Mouse (Mus musculus): ENCODE data around the gene Ggact. TPM values are rescaled to one million over a fixed set of nuclear protein-coding genes. Genes with fewer than 3 reads are reported as not detected.
A peak's percentile ranks its signal among the peaks of the same experiment; 100 is the strongest.

Gene Ggact
- total RNA-seq, 1 experiment from 2014 or later = 10.7 TPM

DNA sequence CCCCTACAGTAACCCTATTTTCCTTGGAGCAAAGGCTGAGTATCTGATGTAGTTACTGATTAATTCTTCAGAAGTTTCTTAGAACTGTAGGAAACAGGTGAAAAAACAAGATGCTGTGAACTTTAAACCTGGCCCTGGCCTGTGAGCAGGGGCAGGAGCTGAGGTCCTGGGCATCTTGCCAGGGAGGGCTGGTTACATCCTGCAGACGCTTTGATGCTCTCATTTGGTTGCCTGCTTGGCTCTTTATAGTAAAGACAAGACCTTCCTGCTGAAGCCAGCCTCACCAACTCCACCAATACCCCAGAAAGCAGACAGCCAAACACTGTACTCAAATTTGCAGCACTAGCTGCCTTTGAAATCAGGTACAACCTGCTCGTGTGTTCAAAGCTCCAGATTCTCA is 11.4 kb downstream of the Ggact start:
- peak; percentile 51; the same call in 1 of the 2 replicates for ATAC-seq (ENCODE audit: extremely low read depth, insufficient number of reproducible peaks, low FRiP score, poor library complexity, severe bottlenecking)

DNA sequence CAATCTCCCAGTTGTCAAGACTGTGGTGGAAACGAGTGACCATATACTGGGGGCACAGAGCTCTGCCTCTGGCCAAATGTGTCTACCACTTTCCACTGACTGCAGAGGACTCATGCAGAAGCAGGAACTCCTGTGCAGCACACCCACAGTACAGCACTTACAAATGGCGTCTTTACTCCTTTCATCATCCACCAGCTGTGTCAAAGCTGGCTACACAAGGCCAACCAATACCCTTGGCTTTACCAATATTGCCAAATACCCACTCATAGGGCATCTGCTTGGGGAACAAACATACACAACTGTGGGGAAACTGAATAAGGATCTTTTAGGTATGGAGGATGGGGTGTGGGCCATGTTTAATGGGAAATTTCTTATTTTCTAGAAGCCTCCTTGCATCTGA is 11.8 kb downstream of the Ggact start:
- no peak for ATAC-seq (ENCODE audit: extremely low read depth, insufficient number of reproducible peaks, low FRiP score, poor library complexity, severe bottlenecking)

DNA sequence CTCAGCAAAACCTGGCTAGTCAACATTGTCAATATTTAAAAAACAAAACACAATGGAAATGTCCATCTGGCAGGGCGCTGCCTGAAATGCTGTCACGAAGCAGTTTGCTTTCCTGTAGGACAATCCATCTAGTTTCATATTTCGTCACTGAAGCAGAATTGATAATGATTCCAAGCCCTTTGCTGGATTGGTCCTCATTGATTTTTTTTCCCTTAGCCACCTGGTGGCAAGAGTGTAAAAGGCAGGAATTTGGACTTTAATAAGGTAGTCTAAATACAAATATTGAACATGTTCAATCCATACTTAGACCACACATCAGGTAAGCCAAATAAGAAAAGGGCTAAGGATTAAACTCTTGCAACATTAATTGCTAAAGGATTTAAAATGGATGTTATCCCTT is 12.4 kb downstream of the Ggact start:
- no peak for ATAC-seq (ENCODE audit: extremely low read depth, insufficient number of reproducible peaks, low FRiP score, poor library complexity, severe bottlenecking)

DNA sequence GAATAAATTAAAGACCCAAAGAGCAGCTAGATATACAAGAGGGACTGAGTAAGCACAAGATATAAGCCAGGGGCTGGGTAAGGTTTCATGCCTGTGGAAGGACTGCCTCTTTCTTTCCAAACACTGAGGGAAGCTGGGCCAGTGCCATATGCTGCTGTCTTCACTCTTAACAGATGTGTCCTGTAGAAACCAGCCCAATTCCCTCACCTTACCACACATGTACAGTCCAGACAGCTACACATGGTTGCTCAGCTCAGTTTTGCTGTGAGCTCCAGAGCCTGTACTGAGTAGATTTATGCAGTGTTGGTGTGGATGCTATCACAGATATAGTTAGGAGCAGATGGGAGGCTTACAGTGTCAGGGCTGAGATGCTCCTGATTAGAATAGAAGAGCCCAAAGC is 12.9 kb downstream of the Ggact start:
- ATAC-seq (ENCODE audit: extremely low read depth, insufficient number of reproducible peaks, low FRiP score, poor library complexity, severe bottlenecking) = no peak

DNA sequence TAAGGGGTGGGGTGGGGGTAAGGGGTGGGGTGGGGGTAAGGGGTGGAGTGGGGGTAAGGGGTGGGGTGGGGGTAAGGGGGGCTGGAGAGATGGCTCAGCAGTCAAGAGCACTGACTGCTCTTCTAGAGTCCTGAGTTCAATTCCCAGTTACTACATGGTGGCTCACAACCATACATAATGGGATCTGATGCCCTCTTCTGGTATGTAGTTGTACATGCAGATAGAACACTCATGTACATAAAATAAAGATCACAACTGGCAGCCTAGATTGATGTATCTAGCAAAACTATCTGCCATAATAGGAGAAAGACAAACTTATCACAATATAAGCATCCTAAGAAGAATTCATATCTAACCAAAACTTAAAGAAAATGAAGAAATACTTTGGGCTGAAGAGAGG is 15.0 kb downstream of the Ggact start:
- ATAC-seq (ENCODE audit: extremely low read depth, insufficient number of reproducible peaks, low FRiP score, poor library complexity, severe bottlenecking) = no peak

DNA sequence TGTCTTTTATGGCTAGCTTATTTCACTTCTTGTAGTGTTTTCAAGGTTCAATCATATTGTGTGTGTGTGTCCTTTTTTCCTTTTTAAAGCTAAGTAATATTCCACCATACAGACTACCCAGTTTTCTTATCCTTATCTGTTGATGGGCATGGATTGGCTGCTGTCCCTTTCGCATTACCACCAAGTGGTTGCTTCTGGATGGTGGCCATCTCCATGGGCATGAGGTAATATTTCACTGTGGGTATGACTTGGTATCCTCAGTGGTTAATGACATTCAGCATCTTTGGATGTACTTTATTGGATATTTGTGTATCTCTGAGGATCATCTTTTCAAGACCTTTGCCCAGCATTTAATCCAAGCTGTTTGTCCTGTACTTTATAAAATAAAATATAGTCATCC is 17.5 kb downstream of the Ggact start:
- no peak for ATAC-seq (ENCODE audit: extremely low read depth, insufficient number of reproducible peaks, low FRiP score, poor library complexity, severe bottlenecking)

DNA sequence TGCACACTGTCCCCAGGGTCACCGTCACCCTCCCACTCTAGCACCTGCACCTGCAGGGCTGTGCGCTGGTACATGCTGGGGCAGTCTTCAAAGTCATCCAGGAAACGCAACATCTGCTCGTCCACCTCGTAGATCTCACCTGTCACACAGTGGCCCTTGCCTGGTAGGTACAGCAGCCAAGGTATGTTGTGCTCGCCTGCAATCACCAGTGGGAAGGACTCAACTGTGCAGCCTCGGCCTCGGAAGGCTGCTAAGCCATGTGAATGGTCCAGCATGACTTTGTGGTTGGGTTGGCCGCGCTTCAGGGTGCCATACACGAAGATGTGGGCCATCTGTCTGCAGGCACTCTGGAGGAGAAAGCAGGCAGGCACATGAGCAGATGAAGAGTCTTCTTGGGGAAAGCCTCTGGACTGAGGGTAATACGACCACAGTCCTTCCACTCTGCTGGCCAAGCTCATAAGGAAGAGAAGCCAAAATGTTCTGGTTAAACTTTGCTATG is 22.0 kb downstream of the Ggact start:
- 0 out of 2 replicates have a peak, but pooled peaks have one; percentile 8 for ATAC-seq (ENCODE audit: extremely low read depth, insufficient number of reproducible peaks, low FRiP score, poor library complexity, severe bottlenecking)

DNA sequence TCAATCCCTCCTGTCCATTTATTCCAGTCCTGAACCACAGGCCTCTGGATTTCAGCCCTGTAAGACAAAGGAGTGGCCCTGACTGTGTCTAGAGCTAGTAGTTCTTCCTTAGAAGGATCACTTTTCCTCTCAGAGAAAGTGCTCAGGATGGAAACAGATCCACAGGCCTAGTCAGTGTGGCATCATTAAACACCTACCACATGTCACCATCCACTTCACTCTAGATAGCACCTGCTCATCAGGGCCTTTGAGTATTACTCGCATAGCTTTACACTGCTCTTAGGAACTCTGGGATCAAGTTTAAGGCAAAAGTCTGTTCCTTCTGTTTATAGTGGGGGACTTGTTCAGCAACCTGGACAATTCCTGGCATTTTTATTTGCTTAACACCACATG is 25.1 kb downstream of the Ggact start:
- no peak for ATAC-seq (ENCODE audit: extremely low read depth, insufficient number of reproducible peaks, low FRiP score, poor library complexity, severe bottlenecking)

DNA sequence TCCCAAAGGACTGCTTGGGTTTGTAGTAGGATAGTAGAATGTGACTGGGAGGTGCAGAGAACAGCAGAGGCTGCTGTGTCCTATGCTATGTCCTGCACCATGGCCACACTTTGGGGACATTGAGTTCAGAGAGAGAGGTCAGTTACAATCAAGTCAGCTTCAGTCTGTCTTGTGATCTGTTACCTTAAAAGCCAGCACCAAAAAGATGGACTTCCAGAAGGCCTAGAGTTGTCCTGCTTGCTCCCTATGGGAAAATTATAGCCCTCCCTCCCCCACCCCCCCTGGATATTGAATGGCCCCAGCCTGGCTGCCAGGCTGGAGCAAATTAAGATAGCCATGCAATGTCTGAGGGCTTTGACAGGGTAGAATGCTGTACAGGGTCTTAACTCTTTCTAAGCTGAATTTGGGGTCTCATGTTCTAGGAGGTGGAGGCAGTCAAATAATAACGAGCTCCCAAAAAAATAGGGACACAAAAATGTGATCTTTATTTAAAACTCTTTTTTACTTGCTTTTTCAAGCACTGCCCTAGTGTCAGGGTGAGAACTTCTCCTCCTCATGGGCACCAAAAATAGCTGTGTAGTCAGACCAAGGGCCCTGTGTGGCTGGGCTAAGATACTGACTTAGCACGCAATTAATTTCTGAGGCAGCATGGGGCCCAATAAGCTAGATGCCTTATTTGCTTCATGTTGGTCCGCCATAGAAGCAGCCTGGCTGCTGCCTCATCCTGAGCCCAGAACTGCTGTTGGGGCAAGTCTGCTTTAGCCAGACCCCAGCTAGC is 25.7 kb downstream of the Ggact start:
- no peak for ATAC-seq (ENCODE audit: extremely low read depth, insufficient number of reproducible peaks, low FRiP score, poor library complexity, severe bottlenecking)

DNA sequence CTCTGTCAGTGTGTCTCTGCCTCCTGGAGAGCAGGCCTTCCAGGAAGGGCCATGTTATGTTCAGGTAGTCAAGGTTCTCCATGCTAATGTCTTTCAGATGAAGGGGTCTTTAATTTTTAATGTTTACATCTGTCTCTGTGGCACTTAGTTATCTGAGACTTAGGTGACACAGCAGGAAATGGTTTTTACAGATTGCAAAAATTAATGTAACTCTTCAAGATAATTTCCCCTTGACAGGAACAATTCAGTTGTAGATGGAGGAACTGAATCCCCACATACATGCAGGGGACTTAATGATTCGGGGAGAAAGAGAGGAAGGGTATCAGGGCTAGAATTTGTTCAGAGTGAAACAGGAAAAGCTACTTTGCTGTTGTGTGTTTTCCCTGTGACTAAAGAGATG is 26.3 kb downstream of the Ggact start:
- ATAC-seq (ENCODE audit: extremely low read depth, insufficient number of reproducible peaks, low FRiP score, poor library complexity, severe bottlenecking) = no peak

DNA sequence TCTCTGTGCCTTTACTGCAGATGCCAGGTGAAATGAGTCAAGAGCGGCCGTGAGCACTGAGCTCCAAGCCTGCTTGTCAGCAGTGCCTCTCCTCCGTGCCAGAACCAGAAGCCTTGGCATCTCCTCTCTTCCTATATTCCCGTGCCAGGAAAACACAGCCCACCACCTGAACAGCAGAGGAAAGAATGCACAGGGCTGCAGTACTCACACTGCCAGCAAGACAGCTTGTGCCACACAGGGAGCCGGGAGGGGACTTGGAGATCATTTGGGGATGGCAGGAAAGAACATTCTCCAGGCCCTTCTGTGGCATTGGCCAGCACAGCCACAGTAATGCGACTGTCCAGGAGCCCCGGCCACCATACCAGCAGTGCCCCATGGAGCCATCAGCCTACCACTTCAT is 27.7 kb downstream of the Ggact start:
- no peak for ATAC-seq (ENCODE audit: extremely low read depth, insufficient number of reproducible peaks, low FRiP score, poor library complexity, severe bottlenecking)

DNA sequence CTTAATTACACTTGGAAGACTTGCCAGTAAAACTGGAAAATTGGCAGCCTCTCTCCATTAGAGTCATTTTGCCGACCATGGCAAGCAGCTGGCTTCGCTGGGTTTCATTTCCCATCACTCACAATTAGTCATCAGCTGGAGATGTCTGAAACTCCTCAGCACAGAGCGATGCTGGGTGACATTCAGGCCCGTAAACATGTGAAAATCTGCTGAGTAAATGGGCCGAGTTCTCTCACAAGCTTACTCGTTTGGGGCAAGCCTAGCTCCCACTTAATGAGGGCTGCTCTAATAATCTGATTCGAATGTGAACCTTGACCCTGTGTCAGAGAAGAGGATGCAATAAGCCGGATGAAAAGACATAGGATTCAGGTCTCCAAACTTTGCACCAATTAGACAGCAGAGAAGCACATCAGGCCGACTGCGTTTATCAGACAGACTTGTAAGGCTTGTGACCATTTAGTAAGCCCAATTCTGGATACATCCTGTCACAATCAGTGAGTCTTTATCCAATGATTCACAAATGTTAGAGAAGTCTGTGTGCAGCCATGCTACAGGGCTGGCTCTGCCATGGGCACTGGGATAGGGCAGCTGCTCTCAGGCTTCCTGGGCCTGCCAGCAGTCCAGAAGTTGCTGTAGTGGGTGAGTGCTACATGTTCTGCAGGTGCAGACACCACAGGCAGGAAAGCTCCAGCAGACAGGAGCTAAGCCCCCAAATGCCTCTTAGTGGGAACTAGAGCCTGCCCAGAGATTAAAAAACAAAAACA is 29.6 kb downstream of the Ggact start:
- ATAC-seq (ENCODE audit: extremely low read depth, insufficient number of reproducible peaks, low FRiP score, poor library complexity, severe bottlenecking) = no peak

DNA sequence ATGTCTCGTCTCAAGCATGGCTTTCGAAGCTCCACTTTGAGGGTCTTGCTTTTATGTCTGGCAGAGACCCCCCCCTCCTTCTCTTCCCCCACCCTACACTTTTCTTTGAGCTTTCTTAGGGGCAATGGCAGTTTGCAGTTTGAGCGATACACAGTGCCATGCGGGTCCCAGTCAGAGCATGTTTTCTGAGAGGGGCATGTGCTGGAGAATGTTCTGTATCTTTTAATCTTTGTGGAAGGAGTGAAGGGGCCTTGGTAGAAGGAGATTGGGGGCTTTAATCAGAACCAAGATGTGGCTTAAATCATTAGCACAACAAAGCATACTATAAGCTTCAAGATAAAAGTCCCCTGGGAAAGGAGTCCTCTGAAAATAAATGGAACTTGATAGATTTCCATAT is 30.1 kb downstream of the Ggact start:
- no peak for ATAC-seq (ENCODE audit: extremely low read depth, insufficient number of reproducible peaks, low FRiP score, poor library complexity, severe bottlenecking)

DNA sequence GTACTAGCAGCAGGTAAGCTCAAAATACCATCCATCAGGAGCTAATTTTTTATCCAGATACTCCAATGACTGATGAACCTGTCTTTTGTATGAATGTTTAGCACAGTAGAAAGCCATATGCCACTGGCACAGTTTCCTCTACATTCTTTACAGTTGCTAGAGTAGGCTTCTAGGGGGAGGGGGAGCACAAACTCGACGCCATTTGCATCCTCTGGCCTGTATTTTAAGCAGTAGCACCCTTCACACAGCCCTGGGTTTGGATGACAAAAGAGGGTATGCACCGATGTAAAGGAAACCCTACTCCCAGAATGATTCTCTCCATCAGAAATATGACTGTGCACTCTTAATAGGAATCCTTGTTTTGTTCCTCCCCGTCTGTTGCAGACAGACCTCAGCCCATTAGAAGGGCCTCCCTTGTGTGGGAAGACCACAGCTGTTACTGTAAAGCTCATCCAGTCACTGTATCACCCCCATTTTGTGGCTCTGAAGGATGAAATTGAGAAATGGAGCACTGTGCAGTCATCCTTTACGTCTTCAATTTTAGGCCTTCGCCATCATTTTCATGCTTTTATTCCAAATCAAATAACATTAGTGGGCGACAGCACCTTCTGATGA is 30.7 kb downstream of the Ggact start:
- ATAC-seq (ENCODE audit: extremely low read depth, insufficient number of reproducible peaks, low FRiP score, poor library complexity, severe bottlenecking) = no peak

DNA sequence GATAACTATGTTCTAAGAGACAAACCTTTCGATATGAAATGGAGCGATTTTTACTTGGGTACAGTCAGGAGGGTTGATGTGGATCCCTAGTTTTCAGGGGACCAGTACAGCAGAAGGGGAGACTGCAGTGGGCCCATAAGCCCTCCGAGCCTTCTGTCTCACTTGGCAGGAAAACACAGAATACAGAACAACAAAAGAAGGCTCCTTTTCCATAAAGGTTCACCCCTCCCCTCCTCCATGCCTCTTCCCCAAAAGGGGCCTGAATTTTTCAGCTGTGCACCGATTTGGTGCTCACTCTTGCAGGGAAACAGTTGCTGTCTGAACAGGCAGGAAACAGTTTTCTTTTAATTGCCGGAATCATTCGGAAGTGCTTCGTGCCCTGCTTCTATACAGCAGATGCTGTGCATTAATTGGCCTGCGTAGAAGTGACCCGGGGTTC is 31.3 kb downstream of the Ggact start:
- no peak for ATAC-seq (ENCODE audit: extremely low read depth, insufficient number of reproducible peaks, low FRiP score, poor library complexity, severe bottlenecking)

DNA sequence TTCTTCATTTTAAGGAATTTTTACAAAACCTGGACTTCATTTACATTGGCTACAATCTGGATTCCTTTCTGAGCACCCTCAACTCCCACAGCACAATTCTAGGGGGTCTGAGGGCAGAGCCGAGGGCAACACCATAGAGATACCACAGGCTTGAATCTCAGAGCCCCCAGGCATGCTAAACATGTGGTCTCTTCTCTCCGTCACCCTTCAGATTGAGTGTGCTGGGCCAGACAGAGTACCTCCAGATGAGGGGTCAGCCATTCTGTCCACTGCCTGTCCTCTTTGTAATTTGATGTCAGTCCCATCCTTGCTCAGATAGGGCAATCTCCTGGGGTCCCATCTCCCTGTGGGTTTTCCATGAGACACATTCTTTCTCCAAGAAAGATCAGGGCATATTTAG is 31.9 kb downstream of the Ggact start:
- no peak for ATAC-seq (ENCODE audit: extremely low read depth, insufficient number of reproducible peaks, low FRiP score, poor library complexity, severe bottlenecking)

DNA sequence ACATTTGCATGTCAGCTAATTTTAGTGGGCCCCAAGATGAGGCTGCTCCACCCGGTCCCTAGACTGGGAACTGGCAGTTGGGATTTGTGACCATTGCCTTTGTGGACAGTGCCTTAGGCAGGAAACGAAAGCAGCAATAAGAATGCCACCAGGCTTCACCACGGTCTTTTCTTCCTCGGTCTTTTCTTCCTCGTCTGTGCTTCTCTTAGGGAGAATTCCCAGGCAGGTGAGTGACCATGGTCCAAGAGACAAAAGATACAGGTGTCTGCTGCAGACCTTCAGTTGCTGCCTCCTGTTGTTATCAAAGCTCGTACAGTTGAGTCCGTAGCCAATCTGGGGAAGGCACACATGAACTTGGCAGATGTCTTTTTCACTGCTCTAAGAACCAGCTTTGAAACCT is 33.3 kb downstream of the Ggact start:
- no peak for ATAC-seq (ENCODE audit: extremely low read depth, insufficient number of reproducible peaks, low FRiP score, poor library complexity, severe bottlenecking)

DNA sequence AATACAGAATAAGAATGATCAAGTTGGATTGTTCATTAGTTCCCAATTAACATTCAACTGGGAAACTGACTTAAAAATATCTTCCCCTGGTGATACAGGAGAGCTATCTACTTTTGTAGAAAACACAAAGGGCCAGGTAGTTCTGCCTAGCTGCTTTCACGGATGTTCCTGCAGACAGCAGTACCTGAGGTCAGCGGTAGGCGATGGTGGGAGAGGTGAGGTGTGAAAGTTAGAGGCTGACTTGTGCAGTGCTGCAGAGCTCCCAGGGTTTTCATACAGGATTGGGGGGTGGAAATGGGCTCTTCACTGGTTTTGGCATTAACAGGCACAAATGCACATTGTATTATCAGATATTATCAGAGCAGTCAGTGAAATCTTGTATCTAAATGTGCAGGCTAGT is 35.8 kb downstream of the Ggact start:
- ATAC-seq (ENCODE audit: extremely low read depth, insufficient number of reproducible peaks, low FRiP score, poor library complexity, severe bottlenecking) = no peak

DNA sequence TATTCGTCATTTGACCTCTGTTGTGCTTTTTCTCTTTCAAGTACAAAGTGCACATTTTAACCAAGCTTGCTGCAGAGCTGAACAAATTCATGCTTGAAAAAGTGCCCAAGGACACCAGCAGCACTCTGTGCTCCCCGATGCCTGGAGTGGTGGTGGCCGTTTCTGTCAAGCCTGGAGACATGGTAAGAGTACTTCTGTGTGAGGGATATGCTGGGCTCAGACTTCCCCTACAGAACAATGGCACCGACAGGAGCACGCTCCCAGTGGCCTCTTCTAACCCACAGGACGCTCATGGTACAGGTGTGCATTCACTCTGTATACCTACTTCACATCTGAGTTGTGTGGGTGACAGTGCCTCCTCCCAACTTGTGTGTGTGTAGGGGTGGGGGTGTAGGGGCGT is 36.8 kb downstream of the Ggact start:
- ATAC-seq (ENCODE audit: extremely low read depth, insufficient number of reproducible peaks, low FRiP score, poor library complexity, severe bottlenecking) = no peak

DNA sequence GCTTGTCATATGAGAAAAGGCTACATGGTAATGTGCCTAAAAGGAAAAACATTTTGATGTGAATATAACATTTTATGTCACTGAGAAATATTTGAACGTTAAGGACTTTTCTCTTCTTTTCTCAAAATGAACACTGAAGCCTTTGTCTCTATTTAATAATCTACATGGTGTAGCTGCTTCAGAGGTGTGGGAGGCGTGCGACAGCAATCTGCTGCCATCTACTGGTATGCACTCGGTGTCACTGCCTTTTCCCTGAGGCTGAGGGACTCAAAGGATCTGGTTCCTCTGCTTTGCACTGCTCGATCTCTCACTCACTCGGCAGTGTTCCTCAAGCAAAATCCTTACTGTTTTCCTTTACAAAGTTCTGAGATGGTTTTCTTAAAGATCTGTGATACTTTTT is 37.4 kb downstream of the Ggact start:
- ATAC-seq (ENCODE audit: extremely low read depth, insufficient number of reproducible peaks, low FRiP score, poor library complexity, severe bottlenecking) = peak; percentile 79; the same call in 1 of the 2 replicates
